Mouse (Mus musculus) adrenal gland, adult 2 months (tissue): Measurements from ENCODE around the gene Fbxl19. TPM values are rescaled to one million over a fixed set of nuclear protein-coding genes. Genes with fewer than 3 reads are reported as not detected.
A peak's percentile ranks its signal among the peaks of the same experiment; 100 is the strongest.

Experiments used
- DNase-seq: peaks from one replicate; pipeline ENCODE4 v3.0.0; 2021
- long read RNA-seq: library from polyadenylated mRNA; stranded (forward); transcript quantifications from one replicate; pipeline ENCODE4 v2.0.0, GENCODE M21; 2021
- polyA plus RNA-seq: library from polyadenylated mRNA; depleted of rRNA; stranded (reverse); fragments of >200 nt; gene quantifications from 2 replicates; pipeline ENCODE4 v1.2.3, GENCODE M21; 2012; rRNA removed
- total RNA-seq, 2 experiments: library from RNA; stranded (reverse); gene quantifications; 2 replicates each; pipeline ENCODE4 v1.2.3; 2021

The Fbxl19 gene
- total RNA-seq (10 to 100 TPM in 1 of 2 experiments, 1 to 10 TPM in 1; 9.5 to 11.6 TPM), polyA plus RNA-seq (34.5 and 42.6 TPM in 2 replicates)
- long read RNA-seq, partial matches to known transcripts, result 2 of 4 reads
- long read RNA-seq, other reads (novel, unspliced or antisense), result 2 of 4 reads

DNA sequence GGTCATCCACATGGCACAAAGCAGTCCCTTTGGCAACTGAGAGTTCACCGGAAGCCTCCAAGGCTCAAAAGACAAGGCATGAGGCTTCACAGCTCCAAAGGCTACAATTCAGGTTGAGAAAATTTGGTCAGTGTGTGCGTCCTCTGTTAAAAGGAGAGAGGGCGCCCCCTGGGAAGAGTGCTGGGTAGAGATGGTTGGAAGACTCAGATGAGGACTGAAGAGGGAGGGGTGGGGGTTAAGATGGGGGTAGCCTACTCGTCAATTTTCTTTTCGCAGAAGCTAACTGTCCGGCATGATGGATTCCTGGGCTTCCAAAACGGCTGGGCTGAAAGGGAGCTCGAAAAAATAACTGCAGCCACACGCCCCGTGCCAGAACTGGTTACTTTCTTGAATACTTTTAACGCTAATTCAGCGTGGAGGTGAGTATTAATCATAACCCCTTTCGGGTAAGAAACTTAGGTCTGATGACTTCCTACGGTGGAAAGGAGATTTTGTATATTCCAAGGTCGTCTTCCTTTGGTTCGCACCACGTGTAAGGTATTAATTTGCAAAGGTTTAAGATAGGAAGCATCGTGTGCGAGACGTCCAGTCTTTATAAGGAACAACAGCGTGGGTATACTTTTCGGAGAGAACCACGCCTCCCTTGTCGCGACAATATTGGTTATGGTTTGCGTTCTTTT is at the start of gene Fbxl19:
Gene Fbxl19, plus strand, starts transcription at position 178 of the 680 bp plus-strand sequence.
- DNase-seq, result peak; percentile 85

DNA sequence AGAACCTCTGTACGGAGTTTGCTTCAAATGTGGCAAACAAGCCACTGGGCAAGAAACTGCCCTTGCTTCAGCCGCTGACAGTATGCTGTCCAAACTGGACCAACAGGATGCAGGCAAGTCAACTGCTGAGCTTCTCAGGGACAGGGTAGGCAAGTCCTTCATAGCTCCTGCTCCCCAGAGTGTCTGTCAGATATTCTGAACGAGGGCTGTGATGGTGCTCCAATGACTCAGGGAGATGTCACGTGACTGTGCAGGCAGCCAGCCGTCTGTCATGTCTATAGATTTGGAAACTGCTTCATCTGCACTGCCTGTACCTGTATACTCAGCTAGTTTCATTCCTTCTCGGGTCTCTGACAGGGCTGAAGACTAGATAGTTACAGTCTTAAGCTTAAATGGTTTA is 45.4 kb upstream of the Fbxl19 start:
- peak; percentile 75 for DNase-seq

- DNase-seq, result no peak
These were observed 43.5 kb upstream of the Fbxl19 start for GRCm38 (mm10) chr7:127700712-127701331.

GRCm38 (mm10) chr7:127703561-127704178 is 40.7 kb upstream of the Fbxl19 start:
- DNase-seq, result no peak

DNA sequence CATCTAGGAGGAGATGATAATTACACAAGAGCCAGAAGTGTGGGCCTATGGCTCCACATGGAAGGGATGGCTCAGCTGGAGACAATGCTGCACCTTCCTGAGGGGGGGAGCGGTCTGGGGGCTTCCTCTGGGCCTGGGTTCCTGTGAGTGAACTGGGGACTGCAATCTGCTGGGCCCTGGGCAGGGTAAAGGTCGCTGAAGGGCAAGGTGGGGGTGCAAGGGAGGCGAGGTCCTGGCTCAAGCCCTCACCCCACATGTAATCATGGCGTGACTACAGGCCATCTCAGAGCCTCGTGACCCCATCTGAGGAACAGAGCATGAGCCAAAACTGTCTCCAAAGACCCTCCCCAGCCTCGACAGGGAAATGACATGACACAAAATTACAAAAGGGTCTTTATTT is 39.7 kb upstream of the Fbxl19 start:
- no peak for DNase-seq

DNA sequence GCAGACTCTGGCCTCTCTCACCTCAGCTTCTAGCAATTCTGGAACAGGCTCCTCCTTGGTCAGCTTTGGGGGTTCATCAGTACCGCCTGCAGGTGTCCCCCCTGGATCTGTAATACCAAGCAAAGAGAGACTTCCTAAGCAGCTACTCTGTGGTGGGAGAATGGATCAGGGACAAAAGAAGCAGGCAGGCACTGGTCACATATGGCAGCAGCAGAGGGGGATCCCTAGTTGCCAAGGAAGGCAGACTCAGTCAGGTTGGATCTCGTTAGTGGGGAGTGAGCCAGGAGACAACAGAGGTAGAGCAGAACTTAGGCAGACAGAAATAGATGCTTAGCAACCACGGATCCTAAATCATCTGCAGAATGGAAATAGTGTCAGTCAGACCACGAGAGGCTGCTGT is 38.6 kb upstream of the Fbxl19 start:
- no peak for DNase-seq

DNA sequence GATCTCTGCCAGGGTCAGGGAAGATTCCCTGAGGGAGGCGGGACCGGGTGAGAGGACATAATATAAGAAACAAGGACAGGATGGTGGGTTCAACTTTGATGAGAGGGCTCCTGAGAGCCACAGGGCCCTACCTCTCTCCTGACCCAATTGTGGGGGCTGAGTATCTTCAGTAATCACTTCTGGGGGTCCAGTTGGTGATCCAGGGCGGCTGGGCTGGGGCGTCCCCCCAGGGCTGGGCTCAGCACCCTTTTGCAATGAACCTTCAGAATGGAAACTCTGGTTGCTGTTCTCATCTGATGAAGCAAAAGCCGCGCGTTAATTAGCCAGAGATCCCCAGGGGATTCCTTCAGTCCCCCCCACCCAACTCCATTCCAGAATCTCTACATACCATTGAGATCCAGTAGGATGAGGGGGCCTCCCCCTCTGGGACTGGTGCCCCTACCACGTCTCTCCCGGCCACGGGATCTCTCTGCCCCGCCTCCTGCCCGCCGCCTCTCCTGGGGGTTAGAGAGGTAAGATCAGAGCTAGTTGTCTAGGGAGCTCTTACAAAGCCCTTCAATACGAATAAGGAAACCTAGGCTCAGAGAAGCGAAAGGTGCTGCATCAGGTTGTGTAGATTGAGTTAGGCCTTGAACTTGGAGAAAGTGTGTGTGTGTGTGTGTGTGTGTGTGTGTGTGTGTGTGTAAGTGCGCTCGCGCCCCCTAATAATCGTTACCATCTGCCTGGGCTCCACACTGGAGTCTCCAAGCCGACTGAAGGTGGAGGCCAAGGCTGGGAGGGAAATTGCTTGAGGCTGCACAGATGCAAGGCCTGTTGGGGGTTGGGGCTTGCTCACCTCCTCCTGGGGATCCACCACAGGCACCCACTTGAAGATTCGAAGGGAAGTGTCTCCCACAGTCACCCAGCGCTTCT is 37.0 kb upstream of the Fbxl19 start:
- DNase-seq, result peak; percentile 27

GRCm38 (mm10) chr7:127707957-127708206 is 36.5 kb upstream of the Fbxl19 start:
- DNase-seq, result no peak

GRCm38 (mm10) chr7:127708207-127709078 is 35.9 kb upstream of the Fbxl19 start, which contains the start of gene Bcl7c:
TSS of gene Bcl7c (minus strand) at chr7:127708933.
- peak; percentile 97 for DNase-seq

DNA sequence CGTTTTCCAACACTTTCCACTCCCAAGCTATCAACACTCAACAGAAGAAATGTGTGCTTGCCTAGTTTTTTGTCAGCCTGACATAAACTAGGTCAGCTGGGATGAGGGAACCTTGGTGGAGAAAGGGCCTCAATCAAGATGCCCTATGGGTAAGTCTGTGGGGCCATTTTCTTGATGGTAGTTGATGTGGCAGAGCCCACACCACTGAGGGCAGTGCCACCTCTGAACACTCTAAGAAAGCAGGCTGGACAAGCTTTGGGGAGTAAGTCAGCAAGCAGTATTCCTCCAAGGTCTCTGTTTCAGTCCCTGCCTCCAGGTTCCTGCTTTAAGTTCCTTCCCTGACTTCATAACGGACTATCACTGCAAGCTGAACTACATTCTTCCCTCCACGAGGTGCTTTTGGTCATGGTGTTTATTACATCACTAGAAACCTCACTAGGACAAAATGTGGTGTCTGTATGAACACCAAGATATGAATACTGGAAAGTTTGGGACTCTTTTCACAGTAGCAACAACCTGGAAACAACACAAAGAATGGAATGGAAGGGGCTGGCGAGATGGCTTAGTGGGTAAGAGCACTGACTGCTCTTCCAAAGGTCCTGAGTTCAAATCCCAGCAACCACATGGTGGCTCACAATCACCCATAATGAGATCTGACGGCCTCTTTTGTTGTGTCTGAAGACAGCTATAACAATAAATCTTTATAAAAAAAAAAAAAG is 34.9 kb upstream of the Fbxl19 start:
- no peak for DNase-seq

DNA sequence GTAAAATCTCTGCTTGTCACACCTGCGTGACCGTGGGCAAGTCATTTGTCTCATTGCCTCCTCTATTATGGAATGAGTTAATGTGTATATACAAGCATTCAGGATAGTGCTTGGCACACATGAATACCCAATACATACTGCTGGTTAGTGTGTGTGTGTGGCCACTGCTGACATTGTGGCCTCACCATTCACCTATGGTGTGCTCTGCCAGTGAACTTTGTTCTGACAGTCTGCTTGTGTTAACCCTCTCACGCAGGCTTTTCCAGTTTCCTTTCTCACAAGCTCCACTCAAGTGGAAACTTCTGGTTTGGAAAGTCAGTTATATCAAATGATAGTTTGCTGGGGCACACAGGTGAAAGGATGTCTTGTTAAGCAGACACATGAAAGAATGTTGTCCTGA is 33.3 kb upstream of the Fbxl19 start:
- DNase-seq, result no peak

DNA sequence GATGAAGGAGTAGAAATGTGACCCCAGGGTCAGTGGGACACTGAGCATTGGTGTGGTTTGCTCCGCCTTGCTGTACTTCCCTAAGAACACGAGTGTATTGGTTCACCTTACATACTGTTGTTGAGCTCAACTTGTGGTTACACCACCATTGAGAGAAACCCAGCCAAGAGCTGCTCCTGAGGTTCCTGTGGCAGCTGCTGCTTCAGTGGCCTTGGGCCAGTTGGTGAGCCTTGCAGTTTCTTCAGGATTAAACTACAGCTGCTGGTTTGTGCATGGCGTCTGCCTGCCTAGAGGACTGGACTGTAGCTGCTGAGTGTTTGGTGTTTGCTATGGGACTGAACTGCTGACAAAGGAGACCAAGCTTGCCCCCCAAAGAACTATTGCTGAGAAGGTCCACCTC is 32.9 kb upstream of the Fbxl19 start:
- no peak for DNase-seq

DNA sequence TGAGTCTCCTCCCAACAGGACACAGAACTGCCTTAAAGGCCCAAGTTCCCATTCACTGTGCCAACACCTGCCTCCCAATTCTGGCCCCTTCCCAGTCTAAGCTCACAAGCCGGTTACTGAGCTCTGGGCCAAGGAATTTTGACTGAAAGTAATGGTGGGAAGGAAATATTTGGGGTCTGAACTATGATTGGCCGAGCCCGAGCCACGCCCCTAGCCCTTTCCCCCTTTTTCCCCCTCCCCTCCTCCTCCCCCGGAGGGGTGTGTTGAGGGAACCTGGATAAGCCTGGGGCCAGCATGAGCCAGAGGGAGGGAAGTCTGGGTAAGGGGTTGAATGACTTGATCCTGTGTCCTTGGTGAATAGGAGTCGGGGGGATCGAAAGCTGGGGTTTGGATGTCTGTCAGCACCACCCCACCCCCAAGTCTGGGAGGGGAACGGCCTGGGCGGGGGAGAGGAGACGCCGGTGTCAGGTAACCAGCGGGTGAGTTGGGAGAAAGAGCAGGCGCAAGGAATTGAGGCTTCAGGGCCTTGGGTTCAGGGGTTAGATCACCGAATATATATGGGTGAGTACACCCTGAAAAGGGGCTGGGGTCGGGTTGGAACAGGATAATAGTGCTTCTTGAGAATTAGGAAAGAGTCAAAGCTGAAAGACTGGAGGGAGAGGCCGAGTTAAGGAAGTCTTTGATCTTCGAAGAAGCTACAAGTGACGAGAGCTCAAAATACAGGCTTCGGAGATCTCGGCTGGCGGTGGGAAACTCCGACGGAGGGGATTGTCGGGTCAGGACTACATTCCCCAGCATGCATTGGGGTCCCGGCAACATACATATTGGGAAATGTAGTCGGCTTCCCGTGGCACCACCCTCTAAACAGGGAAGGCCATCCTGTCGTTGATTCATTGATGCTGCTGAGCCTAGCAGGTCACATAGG is 31.6 kb upstream of the Fbxl19 start, which contains the start of gene Ctf1:
Gene Ctf1, plus strand, starts transcription at position 276 of the 925 bp plus-strand sequence.
- DNase-seq, result peak; percentile 83

DNA sequence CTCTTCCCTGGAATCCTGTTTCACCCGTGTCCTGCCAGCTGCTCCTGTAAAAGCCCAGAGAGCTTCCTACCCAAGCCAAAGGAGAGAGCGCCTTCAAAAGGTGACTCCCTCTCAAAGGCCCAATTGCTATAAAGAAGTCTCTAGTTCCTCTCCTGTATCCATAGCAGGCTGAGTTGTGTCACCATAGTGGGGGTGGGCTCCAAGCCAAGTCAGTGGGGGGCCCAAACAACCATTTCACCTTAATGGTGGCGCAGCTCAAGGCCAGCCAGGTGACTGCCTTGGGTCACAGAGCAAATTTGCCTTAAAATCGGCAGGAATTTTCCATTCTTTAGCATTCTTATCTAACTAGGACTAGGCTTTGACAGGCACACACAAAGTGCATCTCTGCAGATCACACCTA is 29.5 kb upstream of the Fbxl19 start:
- DNase-seq, result no peak

- peak; percentile 85 for DNase-seq
These were observed 27.4 kb upstream of the Fbxl19 start for GRCm38 (mm10) chr7:127716992-127717391.

- DNase-seq, result no peak
These were observed 26.0 kb upstream of the Fbxl19 start for GRCm38 (mm10) chr7:127718339-127718738.

DNA sequence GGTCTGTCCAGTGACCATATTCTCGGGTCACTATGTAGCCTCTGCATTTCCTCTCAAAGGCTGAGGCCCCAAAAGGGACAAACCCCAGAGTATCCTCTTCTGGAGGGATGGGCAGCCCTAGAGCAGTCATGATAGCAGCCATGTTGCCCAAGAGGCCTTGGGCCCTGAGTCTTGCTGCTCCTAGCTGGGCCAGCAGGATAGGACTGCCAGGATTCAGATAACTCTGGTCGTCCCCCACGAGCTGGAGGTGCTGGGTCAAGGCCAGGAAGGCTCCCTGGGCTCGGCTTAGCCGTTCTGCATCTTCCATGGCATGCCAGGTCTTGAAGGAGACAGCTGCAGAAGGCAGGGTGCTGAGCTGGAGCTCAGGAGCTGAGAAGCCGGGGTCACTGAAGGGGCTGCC is 25.1 kb upstream of the Fbxl19 start:
- DNase-seq, result peak; percentile 32

DNA sequence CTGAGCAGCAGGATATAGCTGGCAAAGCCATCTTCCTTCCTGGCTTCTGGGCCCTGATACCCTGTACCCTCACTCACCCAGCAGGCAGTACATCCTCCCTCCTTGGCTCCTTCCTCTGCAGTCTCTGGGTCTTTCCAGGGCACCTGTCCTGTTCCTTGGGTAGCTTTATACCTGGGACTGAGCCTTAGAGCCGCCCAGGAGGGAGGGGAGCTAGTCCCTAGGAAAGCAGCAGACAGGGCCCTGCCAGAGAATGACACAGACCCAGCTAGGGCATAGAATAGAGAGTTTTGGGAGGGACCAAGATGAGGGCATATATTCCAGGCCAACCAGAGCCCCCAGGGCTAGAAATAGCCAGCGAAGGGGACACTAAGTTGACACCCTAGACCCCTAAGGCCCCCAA is 18.9 kb upstream of the Fbxl19 start:
- no peak for DNase-seq

DNA sequence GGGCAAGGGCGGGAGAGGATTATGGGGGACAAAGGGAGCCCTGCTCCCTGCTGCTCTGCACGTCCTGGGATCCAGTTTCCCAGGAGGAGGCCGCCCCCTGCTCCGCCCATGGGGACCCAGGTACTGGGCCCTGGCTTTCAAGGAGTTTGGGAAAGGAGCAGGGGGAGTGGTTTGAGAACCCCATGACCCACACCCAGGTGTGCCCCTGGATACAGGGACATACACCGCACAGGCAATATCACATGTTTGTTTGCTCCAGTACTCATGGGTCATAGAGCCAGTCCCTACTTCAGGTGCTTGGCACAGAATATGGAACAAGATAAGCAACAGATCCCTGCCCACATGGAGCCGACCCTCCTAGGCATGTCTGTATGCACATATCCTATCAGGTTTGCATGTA is 18.4 kb upstream of the Fbxl19 start:
- no peak for DNase-seq
